Mouse (Mus musculus) myocyte (in vitro differentiated cells): ENCODE results near the gene Popdc2.

Experiments used
- CEBPB ChIP-seq: IDR thresholded peaks from 2 replicates; pipeline ENCODE4 v1.6.1; 2011; ENCODE audit warnings: mild to moderate bottlenecking, moderate library complexity; ENCODE audit not compliant: poor library complexity, insufficient read depth, severe bottlenecking
- E2F4 ChIP-seq: IDR thresholded peaks from one replicate; pipeline ENCODE4 v1.6.1; 2011; ENCODE audit warnings: mild to moderate bottlenecking, control low read depth, moderate library complexity; ENCODE audit not compliant: insufficient read depth
- MAX ChIP-seq: IDR thresholded peaks from one replicate; pipeline ENCODE4 v1.6.1; 2011; ENCODE audit warnings: low read depth, mild to moderate bottlenecking, control low read depth
- MYOG ChIP-seq, 3 experiments: IDR thresholded peaks; one replicate each; pipeline ENCODE4 v1.6.1; 2011; ENCODE audit warnings: control low read depth in 2 of 3, low read depth in 2 of 3, mild to moderate bottlenecking in 2 of 3; ENCODE audit not compliant: insufficient read length in 2 of 3, control insufficient read depth in 1 of 3, insufficient read depth in 1 of 3
- POLR2A ChIP-seq: IDR thresholded peaks from one replicate; pipeline ENCODE4 v1.6.1; 2011; ENCODE audit warnings: low read depth, mild to moderate bottlenecking, control low read depth, moderate library complexity; ENCODE audit not compliant: insufficient read length
- POLR2AphosphoS2 ChIP-seq: IDR thresholded peaks from one replicate; pipeline ENCODE4 v1.6.1; 2011; ENCODE audit warnings: low read depth, control low read depth; ENCODE audit not compliant: insufficient read length
- SRF ChIP-seq: IDR thresholded peaks from one replicate; pipeline ENCODE4 v1.6.1; 2011; ENCODE audit warnings: low read depth; ENCODE audit not compliant: control insufficient read depth, insufficient read length
- TCF3 ChIP-seq: IDR thresholded peaks from one replicate; pipeline ENCODE4 v1.6.1; 2011; ENCODE audit warnings: low read depth, control low read depth; ENCODE audit not compliant: insufficient read length
- USF1 ChIP-seq: IDR thresholded peaks from one replicate; pipeline ENCODE4 v1.6.1; 2011; ENCODE audit warnings: low read depth, mild to moderate bottlenecking, control low read depth, moderate library complexity

GRCm38 (mm10) chr16:38321452-38321935 lies 40.5 kb upstream of the Popdc2 start:
- TF ChIP-seq POLR2A: no peak
- no peak for TF ChIP-seq E2F4
- no peak for TF ChIP-seq MAX
- TF ChIP-seq CEBPB: no peak
- TF ChIP-seq POLR2AphosphoS2: no peak
- TF ChIP-seq SRF: no peak
- TF ChIP-seq TCF3: no peak
- no peak for TF ChIP-seq MYOG (IDR thresholded peaks at IDR 0.05; ENCODE audit: control insufficient read depth in 1 of 3, insufficient read depth in 1 of 3, insufficient read length in 2 of 3, low read depth in 2 of 3)
- TF ChIP-seq USF1: no peak
